Mouse (Mus musculus): Measurements from ENCODE around the gene Mkrn1. TPM values are rescaled to one million over a fixed set of nuclear protein-coding genes. Genes with fewer than 3 reads are reported as not detected.
"Not testable (repeated sequence)": the region's sequence is repeated elsewhere in the genome, so short reads cannot be mapped to it uniquely, and the experiment has no call there.

Gene Mkrn1
- polyA plus RNA-seq, 1 experiment from 2014 or later: 243 TPM

- Histone ChIP-seq H3K27ac (ENCODE audit: low read depth, low read length) (no peak overlapping the region), H3K36me3 (ENCODE audit: control insufficient read depth, insufficient read depth, low read length) (peaks cover 25% of the 10 kb centered on the region), H3K4me2 (ENCODE audit: low read length) (no peak overlapping the region), H3K27me3 (replicated peaks; ENCODE audit: control insufficient read depth, insufficient read depth, low read length) (no peaks in the 10 kb centered on the region), H3K9me3 (ENCODE audit: control insufficient read depth, low read length) (no peaks in the 10 kb centered on the region), H3K4me1 (ENCODE audit: control insufficient read depth, insufficient read depth, low read depth, low read length) (no peaks in the 10 kb centered on the region), H3K9ac (ENCODE audit: low read depth, low read length) (no peak overlapping the region), H3K4me3 (ENCODE audit: low read length) (no peak overlapping the region)
- no peak for ATAC-seq
- 95% methylated on average over 6 of the region's 6 CpGs for WGBS
Measured at GRCm38 (mm10) chr6:39397046-39397445, 23.2 kb downstream of the Mkrn1 start.

GRCm38 (mm10) chr6:39395916-39396315, 24.3 kb downstream of the Mkrn1 start:
- WGBS: 86% methylated on average over 4 of the region's 4 CpGs
- no peaks in the 10 kb centered on the region for H3K9me3 ChIP-seq (ENCODE audit: control insufficient read depth, low read length)
- H3K4me3 ChIP-seq (ENCODE audit: low read length): no peak overlapping the region
- no peaks in the 10 kb centered on the region for H3K4me1 ChIP-seq (ENCODE audit: control insufficient read depth, insufficient read depth, low read depth, low read length)
- no peak overlapping the region for H3K4me2 ChIP-seq (ENCODE audit: low read length)
- no peak overlapping the region for H3K9ac ChIP-seq (ENCODE audit: low read depth, low read length)
- H3K36me3 ChIP-seq (ENCODE audit: control insufficient read depth, insufficient read depth, low read length): peaks cover 25% of the 10 kb centered on the region
- H3K27me3 ChIP-seq (replicated peaks; ENCODE audit: control insufficient read depth, insufficient read depth, low read length): no peaks in the 10 kb centered on the region
- H3K27ac ChIP-seq (ENCODE audit: low read depth, low read length): no peak overlapping the region
- ATAC-seq: no peak

- Histone ChIP-seq H3K9me3 (ENCODE audit: control insufficient read depth, low read length) (no peaks in the 10 kb centered on the region), H3K27me3 (replicated peaks; ENCODE audit: control insufficient read depth, insufficient read depth, low read length) (no peaks in the 10 kb centered on the region), H3K9ac (ENCODE audit: low read depth, low read length) (no peak overlapping the region), H3K4me1 (ENCODE audit: control insufficient read depth, insufficient read depth, low read depth, low read length) (no peaks in the 10 kb centered on the region), H3K4me3 (ENCODE audit: low read length) (no peak overlapping the region), H3K27ac (ENCODE audit: low read depth, low read length) (no peak overlapping the region), H3K4me2 (ENCODE audit: low read length) (no peak overlapping the region), H3K36me3 (ENCODE audit: control insufficient read depth, insufficient read depth, low read length) (peaks cover 25% of the 10 kb centered on the region)
- WGBS: 64% methylated on average over 4 of the region's 4 CpGs
- 0 out of 2 replicates have a peak, but pooled peaks have one; percentile 43 for ATAC-seq
Measured at GRCm38 (mm10) chr6:39395471-39395870, 24.8 kb downstream of the Mkrn1 start.

DNA sequence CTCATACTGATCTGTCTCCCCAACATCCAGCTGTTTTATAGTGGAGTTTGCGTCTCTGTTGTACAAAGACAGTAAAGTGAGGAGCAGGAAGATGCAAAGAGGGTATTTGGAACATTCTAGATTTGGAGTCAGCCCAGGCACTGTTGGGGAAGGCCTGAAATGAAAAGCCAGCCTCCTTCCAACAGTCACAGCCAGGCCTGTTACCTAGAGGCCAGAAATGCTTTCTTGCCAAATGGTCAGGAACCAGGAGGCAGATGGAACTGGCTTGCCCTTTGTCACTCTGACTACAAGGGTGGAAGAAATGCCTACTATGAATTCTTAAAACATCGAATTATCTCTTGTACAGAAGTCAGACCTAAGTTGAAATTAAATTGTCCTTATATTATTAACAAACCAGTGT, 30.3 kb downstream of the Mkrn1 start:
- no peak overlapping the region for H3K4me2 ChIP-seq (ENCODE audit: low read length)
- WGBS: 92% methylated on average over 2 of the region's 2 CpGs
- H3K27me3 ChIP-seq (replicated peaks; ENCODE audit: control insufficient read depth, insufficient read depth, low read length): no peaks in the 10 kb centered on the region
- H3K4me1 ChIP-seq (ENCODE audit: control insufficient read depth, insufficient read depth, low read depth, low read length): no peaks in the 10 kb centered on the region
- H3K9ac ChIP-seq (ENCODE audit: low read depth, low read length): no peak overlapping the region
- H3K9me3 ChIP-seq (ENCODE audit: control insufficient read depth, low read length): no peaks in the 10 kb centered on the region
- no peak overlapping the region for H3K4me3 ChIP-seq (ENCODE audit: low read length)
- peaks cover 2% of the 10 kb centered on the region; the same call in 1 of the 2 replicates for H3K36me3 ChIP-seq (ENCODE audit: control insufficient read depth, insufficient read depth, low read length)
- H3K27ac ChIP-seq (ENCODE audit: low read depth, low read length): no peak overlapping the region
- no peak for ATAC-seq

DNA sequence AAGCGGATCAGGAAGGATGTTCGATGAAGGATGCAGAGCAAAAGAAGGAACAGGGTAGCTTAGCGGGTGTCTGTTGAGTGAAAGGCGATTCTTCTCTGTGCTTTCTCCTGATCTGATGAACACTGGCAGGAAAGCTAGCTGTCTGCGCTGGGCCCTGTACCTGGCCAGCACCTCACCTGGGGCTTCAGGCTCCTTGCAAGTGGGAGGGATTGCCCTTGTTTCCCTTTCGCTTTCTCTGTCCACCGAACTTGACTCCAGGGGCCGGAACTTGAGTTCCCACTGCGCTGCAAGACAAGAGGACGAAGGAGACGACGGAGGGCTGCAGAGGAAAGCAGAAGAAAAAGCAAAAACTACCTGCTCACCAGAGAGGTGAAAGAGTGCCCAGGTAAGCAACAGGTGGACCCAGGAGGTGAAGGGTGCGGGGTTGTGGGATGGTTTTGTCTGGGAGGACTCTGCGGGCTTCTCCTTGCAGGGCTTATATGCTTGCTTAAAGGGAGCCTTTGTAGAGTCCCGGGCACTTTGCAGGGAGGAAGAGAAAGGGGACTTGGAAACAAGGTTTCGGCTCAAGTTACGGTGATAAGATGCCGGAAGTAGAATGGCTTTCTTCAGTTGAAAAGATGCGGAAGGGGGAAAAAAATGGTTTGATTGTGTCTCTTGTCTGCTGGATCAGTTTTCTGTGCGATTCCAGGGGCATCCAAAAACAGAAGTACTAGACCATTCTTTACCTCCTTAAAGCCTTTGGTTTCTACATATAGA, 39.0 kb downstream of the Mkrn1 start, which contains the start of gene Rab19:
Gene Rab19, plus strand, starts transcription at position 51 of the 756 bp plus-strand sequence.
- H3K9ac ChIP-seq (ENCODE audit: low read depth, low read length): peak within 1 kb of the TSS; percentile 51; the same call in 1 of the 2 replicates
- H3K4me2 ChIP-seq (ENCODE audit: low read length): peak within 1 kb of the TSS; percentile 58
- no peak within 1 kb of the TSS for H3K27ac ChIP-seq (ENCODE audit: low read depth, low read length)
- H3K27me3 ChIP-seq (replicated peaks; ENCODE audit: control insufficient read depth, insufficient read depth, low read length): peaks cover 5% of the 10 kb centered on the region
- 12% methylated on average over 20 of the region's 20 CpGs for WGBS
- H3K4me3 ChIP-seq (ENCODE audit: low read length): peak within 1 kb of the TSS; percentile 27
- ATAC-seq: no peak
- H3K36me3 ChIP-seq (ENCODE audit: control insufficient read depth, insufficient read depth, low read length): no peaks in the 10 kb centered on the region
- no peaks in the 10 kb centered on the region for H3K9me3 ChIP-seq (ENCODE audit: control insufficient read depth, low read length)
- H3K4me1 ChIP-seq (ENCODE audit: control insufficient read depth, insufficient read depth, low read depth, low read length): peaks cover 4% of the 10 kb centered on the region

DNA sequence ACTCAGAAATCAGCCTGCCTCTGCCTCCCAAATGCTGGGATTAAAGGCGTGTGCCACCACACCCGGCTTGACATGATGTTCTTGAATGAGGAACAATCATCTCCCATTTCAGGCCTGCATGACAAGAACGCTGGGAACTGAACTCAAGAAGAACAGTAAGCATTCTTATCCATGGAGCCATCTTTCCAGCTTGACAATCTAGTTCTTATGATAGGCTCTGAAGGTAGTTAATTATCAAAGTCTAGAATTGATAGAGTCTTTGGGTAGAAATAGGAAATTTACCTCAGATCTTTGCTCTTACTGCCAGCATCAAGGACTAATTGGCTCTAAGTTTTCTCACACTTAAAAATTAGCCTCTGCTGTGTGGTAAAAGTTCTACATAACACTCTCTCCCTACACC, 40.0 kb downstream of the Mkrn1 start:
- no peak for ATAC-seq
- Histone ChIP-seq H3K9ac (ENCODE audit: low read depth, low read length) (no peak overlapping the region), H3K36me3 (ENCODE audit: control insufficient read depth, insufficient read depth, low read length) (no peaks in the 10 kb centered on the region), H3K4me2 (ENCODE audit: low read length) (no peak overlapping the region), H3K4me3 (ENCODE audit: low read length) (no peak overlapping the region), H3K27ac (ENCODE audit: low read depth, low read length) (no peak overlapping the region), H3K27me3 (replicated peaks; ENCODE audit: control insufficient read depth, insufficient read depth, low read length) (peaks cover 5% of the 10 kb centered on the region), H3K9me3 (ENCODE audit: control insufficient read depth, low read length) (no peaks in the 10 kb centered on the region), H3K4me1 (ENCODE audit: control insufficient read depth, insufficient read depth, low read depth, low read length) (peaks cover 12% of the 10 kb centered on the region)
- whole genome bisulfite sequencing: 94% methylated on average over 3 of the region's 3 CpGs

DNA sequence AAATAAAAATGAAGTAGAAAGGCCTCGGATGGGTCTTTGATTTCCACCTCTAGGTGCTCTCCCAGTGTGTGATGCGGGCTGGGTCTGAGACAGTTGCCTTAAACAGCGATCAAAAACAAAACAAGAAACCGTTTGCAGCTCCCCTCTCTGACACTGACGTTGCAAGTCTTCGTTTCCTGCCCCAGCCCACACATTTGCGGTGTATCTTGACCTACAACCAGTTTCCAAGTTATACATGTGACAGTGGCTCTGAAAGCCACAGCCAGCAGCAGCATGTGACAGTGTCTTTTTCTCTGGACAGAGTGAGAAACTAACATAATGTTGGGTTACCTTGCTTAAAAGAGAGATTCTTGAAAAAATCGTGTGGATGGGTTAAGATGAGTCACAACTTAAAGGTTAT, 40.5 kb downstream of the Mkrn1 start:
- H3K9me3 ChIP-seq (ENCODE audit: control insufficient read depth, low read length): no peaks in the 10 kb centered on the region
- H3K4me1 ChIP-seq (ENCODE audit: control insufficient read depth, insufficient read depth, low read depth, low read length): peaks cover 12% of the 10 kb centered on the region
- no peak for ATAC-seq
- 80% methylated on average over 8 of the region's 8 CpGs for WGBS
- no peak overlapping the region for H3K4me3 ChIP-seq (ENCODE audit: low read length)
- peaks cover 5% of the 10 kb centered on the region for H3K27me3 ChIP-seq (replicated peaks; ENCODE audit: control insufficient read depth, insufficient read depth, low read length)
- H3K4me2 ChIP-seq (ENCODE audit: low read length): no peak overlapping the region
- no peaks in the 10 kb centered on the region for H3K36me3 ChIP-seq (ENCODE audit: control insufficient read depth, insufficient read depth, low read length)
- no peak overlapping the region for H3K9ac ChIP-seq (ENCODE audit: low read depth, low read length)
- H3K27ac ChIP-seq (ENCODE audit: low read depth, low read length): no peak overlapping the region

DNA sequence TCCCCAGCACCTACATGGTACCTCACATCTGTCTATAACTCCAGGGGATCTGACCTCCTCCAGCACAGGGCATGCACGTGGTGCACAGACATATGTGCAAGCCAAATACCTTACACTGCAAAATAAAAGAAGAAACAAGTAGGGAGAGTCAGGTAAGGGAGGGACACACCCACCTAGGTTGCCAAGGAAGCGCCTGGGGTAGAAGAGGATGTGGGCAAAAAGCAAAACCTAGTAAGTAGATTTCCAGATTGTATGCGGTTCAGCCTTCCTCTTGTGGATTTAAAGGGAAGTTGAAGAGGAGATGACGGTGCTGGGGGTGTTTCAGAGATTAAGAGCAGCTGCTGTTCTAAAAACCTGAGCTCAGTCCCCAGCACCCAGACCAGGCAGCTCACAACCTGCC, 41.0 kb downstream of the Mkrn1 start:
- no peak; the same call in 1 of the 2 replicates for ATAC-seq
- 60% methylated on average over 4 of the region's 4 CpGs for WGBS

DNA sequence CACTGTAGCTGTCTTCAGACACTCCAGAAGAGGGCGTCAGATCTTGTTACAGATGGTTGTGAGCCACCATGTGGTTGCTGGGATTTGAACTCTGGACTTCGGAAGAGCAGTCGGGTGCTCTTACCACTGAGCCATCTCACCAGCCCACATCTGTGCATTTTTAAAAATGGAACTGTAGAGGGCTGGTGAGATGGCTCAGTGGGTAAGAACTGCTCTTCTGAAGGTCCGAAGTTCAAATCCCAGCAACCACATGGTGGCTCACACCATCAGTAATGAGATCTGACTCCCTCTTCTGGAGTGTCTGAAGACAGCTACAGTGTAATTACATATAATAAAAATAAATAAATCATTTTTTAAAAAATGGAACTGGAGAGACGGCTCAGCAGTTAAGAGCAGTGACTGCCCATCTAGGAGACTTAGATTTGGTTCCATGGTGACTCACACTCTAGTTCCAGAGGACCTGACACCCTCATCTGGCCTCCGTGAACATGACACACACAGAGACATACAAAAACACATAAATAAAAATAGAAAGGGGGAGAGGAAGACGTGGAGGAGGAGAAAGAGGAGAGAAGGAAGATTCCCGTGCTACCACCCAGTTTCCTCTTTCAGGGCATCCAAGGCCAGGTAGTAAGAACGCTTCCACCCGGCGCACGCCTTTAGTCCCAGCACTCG, 42.0 kb downstream of the Mkrn1 start:
- not testable (repeated sequence) for H3K9me3 ChIP-seq (ENCODE audit: control insufficient read depth, low read length); H3K9ac ChIP-seq (ENCODE audit: low read depth, low read length); H3K27me3 ChIP-seq (replicated peaks; ENCODE audit: control insufficient read depth, insufficient read depth, low read length); H3K4me3 ChIP-seq (ENCODE audit: low read length); H3K36me3 ChIP-seq (ENCODE audit: control insufficient read depth, insufficient read depth, low read length); H3K27ac ChIP-seq (ENCODE audit: low read depth, low read length); H3K4me2 ChIP-seq (ENCODE audit: low read length)
- 0 out of 2 replicates have a peak, but pooled peaks have one; percentile 1 for ATAC-seq
- H3K4me1 ChIP-seq (ENCODE audit: control insufficient read depth, insufficient read depth, low read depth, low read length): peaks cover 12% of the 10 kb centered on the region
- WGBS: 83% methylated on average over 12 of the region's 13 CpGs

More for the DNA sequence above, 41.0 kb downstream of the Mkrn1 start:
- peaks cover 1% of the 10 kb centered on the region for H3K36me3 ChIP-seq (ENCODE audit: control insufficient read depth, insufficient read depth, low read length)
- no peak overlapping the region for H3K4me3 ChIP-seq (ENCODE audit: low read length)
- peaks cover 5% of the 10 kb centered on the region for H3K27me3 ChIP-seq (replicated peaks; ENCODE audit: control insufficient read depth, insufficient read depth, low read length)
- H3K4me2 ChIP-seq (ENCODE audit: low read length): no peak overlapping the region
- no peak overlapping the region for H3K9ac ChIP-seq (ENCODE audit: low read depth, low read length)
- no peak overlapping the region for H3K27ac ChIP-seq (ENCODE audit: low read depth, low read length)
- no peaks in the 10 kb centered on the region for H3K9me3 ChIP-seq (ENCODE audit: control insufficient read depth, low read length)
- peaks cover 12% of the 10 kb centered on the region for H3K4me1 ChIP-seq (ENCODE audit: control insufficient read depth, insufficient read depth, low read depth, low read length)

All from hindbrain, embryonic 16.5 days (tissue).